Mouse (Mus musculus): ENCODE results near the gene Olfr1031. TPM values are rescaled to one million over a fixed set of nuclear protein-coding genes. Genes with fewer than 3 reads are reported as not detected.
"Not testable (repeated sequence)": the region's sequence is repeated elsewhere in the genome, so short reads cannot be mapped to it uniquely, and the experiment has no call there.

Gene Olfr1031
- polyA plus RNA-seq (2012; rRNA removed): not detected in 2 replicates

DNA sequence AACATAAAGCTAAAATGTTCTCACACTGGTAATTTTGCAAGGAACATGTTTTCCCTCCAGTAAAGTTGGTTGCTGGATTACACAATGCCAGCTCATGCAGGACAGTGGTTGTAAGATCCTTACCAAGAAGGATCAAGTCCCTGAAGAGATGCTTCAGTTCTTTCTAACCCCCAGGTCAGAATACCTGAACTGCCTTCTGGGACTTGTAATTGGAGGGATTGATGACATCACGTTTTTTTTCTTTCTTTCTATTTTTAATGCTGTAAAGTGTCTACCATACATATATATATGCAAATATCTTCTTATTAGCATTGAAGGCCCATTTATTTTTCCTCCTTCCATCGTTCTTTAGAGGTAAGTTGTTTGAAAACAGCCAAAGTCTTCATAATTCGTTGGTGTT, at the start of gene Olfr1031:
Olfr1031 (plus strand) TSS at position 301 of the 400 bp plus-strand sequence.
- TF ChIP-seq POLR2A (IDR thresholded peaks at IDR 0.05; ENCODE audit: borderline replicate concordance, extremely low read depth, low read depth, low read length): no peak
- no peak for TF ChIP-seq CTCF (IDR thresholded peaks at IDR 0.05; ENCODE audit: insufficient read depth, low read length)
- WGBS: 40% methylated on average over 3 of the region's 3 CpGs
- H3K4me3 ChIP-seq (replicated peaks; ENCODE audit: extremely low read depth, low read depth, low read length): no peak within 1 kb of the TSS
- no peaks in the 10 kb centered on the region for H3K4me1 ChIP-seq (ENCODE audit: control insufficient read depth, insufficient read depth, low read length)
- no peak for DNase-seq

DNA sequence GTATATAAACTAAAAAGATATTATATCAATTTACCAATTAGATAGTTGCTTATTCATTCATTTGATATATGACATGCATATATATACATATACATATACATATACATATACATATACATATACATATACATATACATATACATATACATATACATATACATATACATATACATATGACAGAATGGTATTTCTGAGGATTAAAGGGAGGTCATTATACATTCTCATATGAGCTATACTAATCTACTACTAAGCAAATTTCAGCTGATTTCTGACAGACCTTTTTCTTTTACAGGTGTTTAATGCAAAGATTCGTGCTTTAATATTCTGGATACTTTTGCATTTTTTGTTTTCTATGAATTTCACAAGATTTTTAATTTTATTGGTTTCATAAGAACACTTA, 40.0 kb upstream of the Olfr1031 start, which contains the start of gene Olfr1028:
Olfr1028 (plus strand) TSS at position 301 of the 400 bp plus-strand sequence.
- TF ChIP-seq CTCF (IDR thresholded peaks at IDR 0.05; ENCODE audit: insufficient read depth, low read length): no peak
- TF ChIP-seq POLR2A (IDR thresholded peaks at IDR 0.05; ENCODE audit: borderline replicate concordance, extremely low read depth, low read depth, low read length): no peak
- WGBS: 62% methylated on average over 1 of the region's 1 CpGs
- no peak for DNase-seq
- no peak within 1 kb of the TSS for H3K4me3 ChIP-seq (replicated peaks; ENCODE audit: extremely low read depth, low read depth, low read length)
- H3K4me1 ChIP-seq (ENCODE audit: control insufficient read depth, insufficient read depth, low read length): no peaks in the 10 kb centered on the region

DNA sequence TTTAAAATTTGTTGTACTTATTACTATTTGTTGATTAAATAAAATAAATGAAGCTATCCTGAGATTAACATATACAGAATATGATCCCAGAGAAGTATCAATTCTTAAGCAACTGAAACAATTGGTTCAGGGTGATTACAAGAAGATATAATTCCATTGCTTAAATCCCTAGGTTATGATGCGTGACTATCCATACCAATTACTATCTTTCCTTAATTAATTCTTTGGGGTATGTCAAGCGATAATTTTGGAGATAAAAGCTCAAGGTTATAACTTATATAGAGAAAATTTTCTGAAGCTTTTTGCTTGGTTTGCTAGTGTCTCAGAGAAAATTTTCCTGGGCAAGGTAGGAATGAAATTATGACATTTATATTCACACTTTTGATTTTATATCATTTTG, 16.5 kb upstream of the Olfr1031 start, which contains the start of gene Olfr1029:
Olfr1029 (plus strand) TSS at position 301 of the 400 bp plus-strand sequence.
- H3K4me1 ChIP-seq (ENCODE audit: control insufficient read depth, insufficient read depth, low read length): no peaks in the 10 kb centered on the region
- TF ChIP-seq POLR2A (IDR thresholded peaks at IDR 0.05; ENCODE audit: borderline replicate concordance, extremely low read depth, low read depth, low read length): no peak
- no peak for TF ChIP-seq CTCF (IDR thresholded peaks at IDR 0.05; ENCODE audit: insufficient read depth, low read length)
- no peak for DNase-seq
- WGBS: 92% methylated on average over 2 of the region's 2 CpGs
- H3K4me3 ChIP-seq (replicated peaks; ENCODE audit: extremely low read depth, low read depth, low read length): no peak within 1 kb of the TSS

DNA sequence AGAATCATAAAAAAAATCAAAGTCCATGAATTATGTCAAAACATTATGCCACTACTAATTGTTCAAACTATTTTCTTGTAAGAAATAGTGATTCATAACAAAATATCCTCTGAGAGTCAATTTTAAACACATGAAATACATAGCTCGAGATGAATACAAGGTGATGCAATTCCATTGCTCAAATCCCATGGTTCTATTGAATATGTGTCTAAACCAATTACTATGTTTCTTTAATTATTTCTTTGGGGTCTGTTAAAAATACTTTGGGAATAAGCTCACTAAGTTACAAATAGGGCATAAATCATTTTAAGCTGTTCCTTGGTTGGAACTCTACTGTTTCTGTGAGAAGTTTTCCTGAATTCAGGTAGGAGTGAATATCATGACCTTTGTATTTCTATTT, 11.1 kb upstream of the Olfr1031 start, which contains the start of gene Olfr1030:
Olfr1030 (plus strand) TSS at position 301 of the 400 bp plus-strand sequence.
- Histone ChIP-seq H3K4me3 (replicated peaks; ENCODE audit: extremely low read depth, low read depth, low read length) (no peak within 1 kb of the TSS), H3K4me1 (ENCODE audit: control insufficient read depth, insufficient read depth, low read length) (no peaks in the 10 kb centered on the region)
- 46% methylated on average over 1 of the region's 1 CpGs for WGBS
- DNase-seq: no peak
- TF ChIP-seq CTCF (IDR thresholded peaks at IDR 0.05; ENCODE audit: insufficient read depth, low read length) (no peak), POLR2A (IDR thresholded peaks at IDR 0.05; ENCODE audit: borderline replicate concordance, extremely low read depth, low read depth, low read length) (no peak)

DNA sequence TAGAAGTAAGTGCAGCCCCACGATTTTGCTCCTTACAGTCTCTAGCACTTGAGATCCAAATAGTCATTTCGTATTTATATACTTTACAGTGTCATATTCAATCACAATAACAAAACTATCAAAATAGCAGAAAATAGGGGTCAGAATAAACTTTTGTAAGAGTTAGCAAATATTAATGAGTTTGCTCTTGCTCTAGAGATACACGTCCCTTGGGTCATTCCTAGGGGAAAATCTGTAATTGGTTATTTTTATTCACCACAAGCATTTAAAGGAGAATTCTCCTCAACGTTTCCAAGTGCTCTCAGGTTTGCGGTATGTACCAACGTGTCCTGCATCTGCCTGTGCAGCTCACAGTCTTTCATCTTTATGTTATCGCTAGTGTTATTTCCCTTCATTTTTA, 15.1 kb downstream of the Olfr1031 start, which contains the start of gene Olfr1032:
Olfr1032 (plus strand) TSS at position 301 of the 400 bp plus-strand sequence.
- no peaks in the 10 kb centered on the region for H3K4me1 ChIP-seq (ENCODE audit: control insufficient read depth, insufficient read depth, low read length)
- TF ChIP-seq CTCF (IDR thresholded peaks at IDR 0.05; ENCODE audit: insufficient read depth, low read length): no peak
- no peak for TF ChIP-seq POLR2A (IDR thresholded peaks at IDR 0.05; ENCODE audit: borderline replicate concordance, extremely low read depth, low read depth, low read length)
- no peak within 1 kb of the TSS for H3K4me3 ChIP-seq (replicated peaks; ENCODE audit: extremely low read depth, low read depth, low read length)
- DNase-seq: no peak
- WGBS: 78% methylated on average over 7 of the region's 7 CpGs

DNA sequence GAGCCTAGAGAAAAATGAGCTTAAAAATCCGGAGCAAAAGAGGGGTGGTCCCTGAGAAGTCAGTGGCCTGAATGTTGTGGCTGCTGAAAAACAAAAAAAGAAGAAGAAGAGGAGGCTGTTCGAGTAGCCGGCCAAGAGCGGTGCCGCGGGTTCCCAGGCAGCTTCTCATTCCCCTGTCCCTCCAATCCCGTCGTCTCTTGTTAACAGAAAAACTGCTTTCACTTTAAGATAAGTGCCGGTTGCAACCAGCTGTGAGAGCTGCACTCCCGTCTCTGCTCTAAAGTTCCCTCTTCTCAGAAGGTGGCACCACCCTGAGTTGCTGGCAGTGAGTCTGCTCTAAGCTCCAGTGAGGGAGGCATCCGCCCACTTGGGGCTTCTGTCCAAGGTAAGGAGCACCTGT, 30.3 kb downstream of the Olfr1031 start, which contains the start of gene Olfr1033:
Olfr1033 (plus strand) TSS at position 228 of the 400 bp plus-strand sequence.
- H3K4me3 ChIP-seq (replicated peaks; ENCODE audit: extremely low read depth, low read depth, low read length): peak within 1 kb of the TSS; percentile 42
- DNase-seq; H3K4me1 ChIP-seq (ENCODE audit: control insufficient read depth, insufficient read depth, low read length): not testable (repeated sequence)
- WGBS: 2% methylated on average over 11 of the region's 11 CpGs

DNA sequence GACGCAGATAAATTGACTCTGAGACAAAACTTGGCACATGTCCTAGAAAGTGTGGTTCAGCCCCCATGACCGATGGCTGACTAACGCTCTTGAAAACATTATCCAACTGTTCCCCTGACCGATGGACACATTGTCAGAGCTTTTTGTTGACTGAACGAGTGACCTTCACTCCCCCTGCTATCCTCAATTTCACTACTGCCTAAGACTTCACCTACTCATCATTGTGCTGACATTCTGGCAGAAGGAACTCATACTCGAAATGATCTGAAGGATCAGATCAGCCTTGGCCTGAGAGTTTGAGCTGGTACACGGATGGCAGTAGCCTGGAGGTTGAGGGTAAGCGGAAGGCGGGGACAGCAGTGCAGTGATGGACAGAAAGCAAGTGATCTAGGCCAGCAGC, 31.4 kb downstream of the Olfr1031 start:
- WGBS: 47% methylated on average over 7 of the region's 9 CpGs
- H3K4me1 ChIP-seq (ENCODE audit: control insufficient read depth, insufficient read depth, low read length); H3K4me3 ChIP-seq (replicated peaks; ENCODE audit: extremely low read depth, low read depth, low read length); DNase-seq: not testable (repeated sequence)

Other genes with a start within 250 kb of the Olfr1031 start
- not detected in 2 replicates for gene Olfr1012, start 227.5 kb upstream of the Olfr1031 start, polyA plus RNA-seq (2012; rRNA removed)
- not detected in 2 replicates for gene Olfr1013, start 223.2 kb upstream of the Olfr1031 start, polyA plus RNA-seq (2012; rRNA removed)
- gene Olfr1014, start 217.6 kb upstream of the Olfr1031 start, polyA plus RNA-seq (2012; rRNA removed): not detected in 2 replicates
- gene Olfr1015, start 208.3 kb upstream of the Olfr1031 start, polyA plus RNA-seq (2012; rRNA removed): not detected in 2 replicates
- not detected in 2 replicates for gene Olfr1016, start 187.8 kb upstream of the Olfr1031 start, polyA plus RNA-seq (2012; rRNA removed)
- not detected in 2 replicates for gene Olfr1018, start 171.8 kb upstream of the Olfr1031 start, polyA plus RNA-seq (2012; rRNA removed)
- gene Olfr1019, start 144.8 kb upstream of the Olfr1031 start, polyA plus RNA-seq (2012; rRNA removed): not detected in 2 replicates
- not detected in 2 replicates for gene Olfr1020, start 143.3 kb upstream of the Olfr1031 start, polyA plus RNA-seq (2012; rRNA removed)
- gene Olfr1022, start 121.7 kb upstream of the Olfr1031 start, polyA plus RNA-seq (2012; rRNA removed): not detected in 2 replicates
- gene Olfr1023, start 104.7 kb upstream of the Olfr1031 start, polyA plus RNA-seq (2012; rRNA removed): not detected in 2 replicates
- gene Olfr1024, start 85.3 kb upstream of the Olfr1031 start, polyA plus RNA-seq (2012; rRNA removed): not detected in 2 replicates
- gene Olfr1025-ps1, start 75.1 kb upstream of the Olfr1031 start, polyA plus RNA-seq (2012; rRNA removed): not detected in 2 replicates
- not detected in 2 replicates for gene Olfr1026, start 68.7 kb upstream of the Olfr1031 start, polyA plus RNA-seq (2012; rRNA removed)
- gene Olfr1028, start 39.9 kb upstream of the Olfr1031 start, polyA plus RNA-seq (2012; rRNA removed): not detected in 2 replicates
- not detected in 2 replicates for gene Olfr1029, start 16.4 kb upstream of the Olfr1031 start, polyA plus RNA-seq (2012; rRNA removed)
- not detected in 2 replicates for gene Olfr1030, start 11.0 kb upstream of the Olfr1031 start, polyA plus RNA-seq (2012; rRNA removed)
- not detected in 2 replicates for gene Olfr1032, start 15.2 kb downstream of the Olfr1031 start, polyA plus RNA-seq (2012; rRNA removed)
- 0.36 and 0.45 TPM in 2 replicates for gene Olfr1033, start 30.3 kb downstream of the Olfr1031 start, polyA plus RNA-seq (2012; rRNA removed)
- 0.07 and 0.09 TPM in 2 replicates for gene Olfr1034, start 55.6 kb downstream of the Olfr1031 start, polyA plus RNA-seq (2012; rRNA removed)
- gene Olfr1036, start 83.7 kb downstream of the Olfr1031 start, polyA plus RNA-seq (2012; rRNA removed): not detected in 2 replicates
- not detected in 2 replicates for gene Olfr1037, start 97.1 kb downstream of the Olfr1031 start, polyA plus RNA-seq (2012; rRNA removed)
- gene Olfr1039, start 145.6 kb downstream of the Olfr1031 start, polyA plus RNA-seq (2012; rRNA removed): not detected in 2 replicates
- not detected in 2 replicates for gene Olfr1040, start 156.4 kb downstream of the Olfr1031 start, polyA plus RNA-seq (2012; rRNA removed)
- not detected in 2 replicates for gene Olfr1042, start 171.5 kb downstream of the Olfr1031 start, polyA plus RNA-seq (2012; rRNA removed)
- gene Olfr1043, start 177.2 kb downstream of the Olfr1031 start, polyA plus RNA-seq (2012; rRNA removed): not detected in 2 replicates
- gene Olfr1044, start 187.5 kb downstream of the Olfr1031 start, polyA plus RNA-seq (2012; rRNA removed): not detected in 2 replicates
- gene Olfr52, start 195.4 kb downstream of the Olfr1031 start, polyA plus RNA-seq (2012; rRNA removed): not detected in 2 replicates
- not detected in 2 replicates for gene Olfr1045, start 212.7 kb downstream of the Olfr1031 start, polyA plus RNA-seq (2012; rRNA removed)
- gene Olfr1046, start 229.0 kb downstream of the Olfr1031 start, polyA plus RNA-seq (2012; rRNA removed): not detected in 2 replicates
- not detected in 2 replicates for gene Olfr1047, start 241.1 kb downstream of the Olfr1031 start, polyA plus RNA-seq (2012; rRNA removed)
- not detected in 2 replicates for gene Olfr1048, start 250.0 kb downstream of the Olfr1031 start, polyA plus RNA-seq (2012; rRNA removed)

Data from lung, adult 2 months (tissue).